11 mouse cellular contexts compared by ENCODE assay signal in the genomic region with DNA sequence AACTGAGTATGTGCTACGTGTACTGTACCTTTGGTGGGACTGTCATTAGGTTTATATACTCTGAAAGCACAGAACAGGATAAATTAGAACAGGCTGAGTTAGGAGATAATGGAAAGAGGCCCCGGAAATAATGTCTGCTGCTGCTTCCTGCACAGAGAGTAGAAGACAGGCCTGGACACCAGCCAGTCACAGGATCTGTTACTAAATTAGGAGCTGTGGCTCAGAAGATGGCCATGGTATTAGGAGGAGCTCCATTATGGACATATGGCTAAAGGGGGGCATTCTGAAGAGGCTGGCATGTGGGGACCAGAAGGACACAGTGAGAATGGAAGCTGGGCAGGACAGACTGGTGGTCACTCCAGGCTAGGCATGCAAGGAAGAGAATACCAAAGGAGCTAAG. TPM values are rescaled to one million over a fixed set of nuclear protein-coding genes. Genes with fewer than 3 reads are reported as not detected.
DNase-seq lines count a peak whose midpoint lies in the region; ATAC-seq lines count a peak whose summit lies in the region.
"Had no signal": no experiment of that assay in that cellular context is flagged by ENCODE, and none has a peak within 500 bp of the region (broad histone marks: within the 10 kb centered on the region; RNA-seq: fewer than 3 reads in every experiment).

No protein-coding gene starts in this region.

- no peak for ATAC-seq in heart, embryonic 14.5 days (ENCODE audit: insufficient number of reproducible peaks, insufficient read depth, low FRiP score, low read depth)
- no peak for ATAC-seq in erythroblast, adult 5-6 weeks (replicated peaks; ENCODE audit: low FRiP score, poor library complexity, severe bottlenecking)

- peaks cover 22% of the 10 kb centered on the region for H3K36me3 ChIP-seq in heart, embryonic 14.5 days (ENCODE audit: control insufficient read depth, insufficient read depth, low read length)

- H3K4me2 ChIP-seq in heart, embryonic 14.5 days (ENCODE audit: low read length): peak overlapping the region; percentile 42
- H3K4me2 ChIP-seq: liver, embryonic 15.5 days had no signal

- 24% methylated on average over 2 of the region's 2 CpGs for WGBS in heart, embryonic 14.5 days

- no peak overlapping the region for H3K4me3 ChIP-seq in heart, embryonic 14.5 days (ENCODE audit: control insufficient read depth in 1 of 2, insufficient read depth in 1 of 2, low read depth in 1 of 2, low read length in 2 of 2)
- H3K4me3 ChIP-seq: liver, embryonic 15.5 days had no signal

- H3K27ac ChIP-seq in heart, embryonic 14.5 days (replicated peaks in 1 of 2; ENCODE audit: control insufficient read depth in 1 of 2, insufficient read depth in 1 of 2, low read depth in 2 of 2, low read length in 2 of 2): peak overlapping the region; percentile 79 to 82
- H3K27ac ChIP-seq: liver, embryonic 15.5 days had no signal

- H3K9ac ChIP-seq in heart, embryonic 14.5 days (ENCODE audit: low read length): peak overlapping the region; percentile 21; the same call in 1 of the 2 replicates
- H3K9ac ChIP-seq: liver, embryonic 15.5 days had no signal

- DNase-seq in layer of hippocampus, adult 11-12 months (ENCODE audit: low spot score): peak; percentile 50
- no peak for DNase-seq in layer of hippocampus, adult 9-10 months (ENCODE audit: low spot score)
- peak; percentile 72 for DNase-seq in 416B (ENCODE audit: low read depth)
- peak; percentile 86 for DNase-seq in cerebellum, adult 11-12 months
- no peak for DNase-seq in thymus, postnatal 4 days
- DNase-seq in right cerebral cortex, postnatal 36 days (ENCODE audit: low spot score in 2 of 2): no peak
- DNase-seq: kidney, adult 11 months had no signal

- no peaks in the 10 kb centered on the region for H3K9me3 ChIP-seq in heart, embryonic 14.5 days (ENCODE audit: control insufficient read depth, low read length)
- H3K9me3 ChIP-seq: G1E; liver, embryonic 15.5 days had no signal

- H3K4me1 ChIP-seq in heart, embryonic 14.5 days (ENCODE audit: control insufficient read depth in 2 of 2, insufficient read depth in 2 of 2, low read length in 2 of 2): peaks cover 12 to 37% of the 10 kb centered on the region in 2 experiments

- no peaks in the 10 kb centered on the region for H3K27me3 ChIP-seq in heart, embryonic 14.5 days (ENCODE audit: control insufficient read depth, insufficient read depth, low read length)
- H3K27me3 ChIP-seq: liver, embryonic 15.5 days had no signal

RNA-seq across cellular contexts. Expression of a gene that starts 12.7 kb away (rescaled TPM):
- 15.5 and 18.6 TPM in 2 replicates for polyA plus RNA-seq in heart, embryonic 14.5 days (2014; fragmentation: Nextera tagmentation; extraction: Ambion mirVana)
- 4.0 and 20.9 TPM in 2 replicates for total RNA-seq in erythroblast, adult 5-6 weeks (2015; ENCODE audit: low replicate concordance)
- total RNA-seq in erythroblast, adult 5-6 weeks (2017; ENCODE audit: low replicate concordance): 10.7 and 19.5 TPM in 2 replicates

RNA-seq across cellular contexts. Expression of a gene that starts 51.1 kb away (rescaled TPM):
- 113 and 114 TPM in 2 replicates for polyA plus RNA-seq in heart, embryonic 14.5 days (2014; fragmentation: Nextera tagmentation; extraction: Ambion mirVana)
- 531 and 563 TPM in 2 replicates for total RNA-seq in erythroblast, adult 5-6 weeks (2015; ENCODE audit: low replicate concordance)
- 630 and 869 TPM in 2 replicates for total RNA-seq in erythroblast, adult 5-6 weeks (2017; ENCODE audit: low replicate concordance)

Comparison
In these comparisons a context has a peak if more than half of its experiments do, and no peak if none do; other contexts are left out.
1. DNase-seq: peak in layer of hippocampus, adult 11-12 months (single experiment), 416B (single experiment) and cerebellum, adult 11-12 months (single experiment); none in layer of hippocampus, adult 9-10 months (single experiment), thymus, postnatal 4 days (single experiment) and right cerebral cortex, postnatal 36 days (0 of 2).